Mouse (Mus musculus) regulatory T cell (primary cell): ENCODE data around the gene Gsto2.
"Not testable (repeated sequence)": the region's sequence is repeated elsewhere in the genome, so short reads cannot be mapped to it uniquely, and the experiment has no call there.

ENCODE experiments used
- in situ Hi-C: fragments of 300-600 bp; cut with MboI, MseI; formaldehyde crosslinking; loops from one replicate; pipeline ENCODE4 v1.15.1; 2025; ENCODE audit warnings: high pct_unique_total_duplicates

Gene Gsto2

DNA sequence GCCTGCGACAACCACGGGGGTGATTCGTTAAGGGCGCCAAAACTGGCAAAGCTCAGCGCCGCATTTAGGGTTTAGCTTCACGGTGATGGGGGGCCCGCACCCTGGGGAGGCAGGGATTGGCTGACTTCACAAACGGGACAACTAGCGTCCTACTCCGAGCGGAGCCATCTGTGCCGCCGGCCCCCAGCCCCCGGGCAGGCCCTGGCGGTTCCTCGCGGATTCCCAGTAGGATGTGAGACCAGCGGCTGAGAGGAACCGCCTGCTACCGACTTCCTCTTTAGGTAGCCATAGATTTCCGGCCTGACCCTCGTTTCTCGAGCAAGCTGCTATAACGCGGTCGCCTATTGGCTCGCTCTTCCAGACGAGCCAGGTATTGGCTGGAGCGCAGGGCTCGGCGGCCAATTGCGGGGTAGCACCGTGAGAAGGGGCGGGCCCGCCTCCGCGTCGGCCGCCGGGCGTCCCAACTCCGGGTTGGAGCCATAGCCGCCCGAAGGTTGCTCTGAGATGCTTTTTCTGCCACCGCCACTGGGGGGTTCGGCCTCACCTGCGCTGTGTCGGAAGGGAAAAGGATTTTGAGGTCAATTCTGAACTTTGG lies at the start of gene Gsto2:
TSS of gene Gsto2 (plus strand) at position 182 of the 595 bp plus-strand sequence.
- in situ Hi-C loops, result no loop called here

DNA sequence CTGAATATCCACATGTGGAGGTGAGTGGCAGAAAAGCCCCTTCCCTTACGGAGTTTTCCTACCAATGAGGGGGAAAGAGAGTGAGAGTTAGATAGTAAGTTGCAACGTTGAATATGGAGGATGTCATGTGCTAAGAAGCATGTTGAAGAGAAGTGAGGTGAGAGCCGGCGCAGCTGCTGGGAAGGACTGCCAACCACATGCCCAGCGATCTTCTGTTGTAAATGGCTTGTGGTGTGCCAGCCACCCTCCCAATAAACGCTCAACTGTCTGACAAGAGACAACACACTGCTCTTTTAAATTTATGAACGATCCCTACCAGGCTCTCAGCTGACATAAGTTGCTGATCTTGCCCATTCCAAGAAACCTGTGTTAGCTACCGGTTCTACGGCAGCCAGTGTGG lies 47.6 kb upstream of the Gsto2 start:
- in situ Hi-C loops, result no loop called here

DNA sequence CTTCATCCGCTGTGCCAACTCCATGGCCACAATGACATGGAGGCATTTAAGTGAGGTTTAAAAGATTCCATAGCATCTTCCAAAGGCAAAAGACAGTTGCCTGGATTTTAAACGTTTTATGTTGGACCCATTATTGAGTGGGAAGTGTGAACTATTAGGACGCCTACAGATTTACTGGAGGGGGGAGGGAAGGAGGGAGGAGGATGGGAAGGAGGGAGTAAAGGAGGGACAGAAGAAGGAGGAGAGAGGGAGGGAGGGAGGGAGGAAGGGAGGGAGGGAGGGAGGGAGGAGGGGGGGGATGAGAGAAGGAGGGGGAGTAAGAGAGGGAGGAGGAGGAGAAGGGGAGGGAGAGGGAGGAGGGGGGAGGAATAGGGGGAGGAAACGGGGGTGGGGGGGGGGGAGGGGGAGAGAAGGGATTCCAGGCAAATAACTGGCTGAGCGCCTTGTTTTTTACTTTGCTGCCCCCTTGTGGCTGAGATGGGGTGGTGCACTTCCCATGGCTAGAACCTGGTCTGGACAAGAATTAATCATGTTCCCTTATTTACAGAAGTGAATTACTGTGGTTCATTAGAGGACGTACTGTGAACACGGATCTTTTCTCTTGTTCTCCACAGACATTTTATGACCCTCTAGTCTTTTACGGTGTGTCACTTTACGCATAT lies 44.4 kb upstream of the Gsto2 start:
- in situ Hi-C loops, result loop anchor here (10.0 kb wide), 1 partner anchor 316 kb away; no protein-coding TSS in a partner anchor

DNA sequence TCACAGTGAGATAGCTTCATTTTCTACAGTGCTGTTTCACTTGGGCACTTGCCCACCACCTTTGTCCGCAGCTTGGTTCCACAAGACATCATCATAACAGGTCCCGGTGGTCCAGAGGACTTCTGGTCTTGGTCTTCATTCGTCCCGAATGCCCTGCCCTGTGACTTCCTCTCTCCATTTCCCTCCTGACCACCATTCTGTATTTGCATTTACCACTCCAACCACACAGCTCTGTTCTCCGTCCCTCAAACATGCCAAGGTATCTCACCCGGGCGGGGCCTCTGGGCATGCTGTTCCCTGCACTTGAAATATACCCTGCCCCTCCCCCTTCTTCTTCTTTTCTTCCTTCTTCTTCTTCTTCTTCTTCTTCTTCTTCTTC lies 43.9 kb upstream of the Gsto2 start:
- in situ Hi-C loops, result loop anchor here (10.0 kb wide), 1 partner anchor 317 kb away; no protein-coding TSS in a partner anchor

DNA sequence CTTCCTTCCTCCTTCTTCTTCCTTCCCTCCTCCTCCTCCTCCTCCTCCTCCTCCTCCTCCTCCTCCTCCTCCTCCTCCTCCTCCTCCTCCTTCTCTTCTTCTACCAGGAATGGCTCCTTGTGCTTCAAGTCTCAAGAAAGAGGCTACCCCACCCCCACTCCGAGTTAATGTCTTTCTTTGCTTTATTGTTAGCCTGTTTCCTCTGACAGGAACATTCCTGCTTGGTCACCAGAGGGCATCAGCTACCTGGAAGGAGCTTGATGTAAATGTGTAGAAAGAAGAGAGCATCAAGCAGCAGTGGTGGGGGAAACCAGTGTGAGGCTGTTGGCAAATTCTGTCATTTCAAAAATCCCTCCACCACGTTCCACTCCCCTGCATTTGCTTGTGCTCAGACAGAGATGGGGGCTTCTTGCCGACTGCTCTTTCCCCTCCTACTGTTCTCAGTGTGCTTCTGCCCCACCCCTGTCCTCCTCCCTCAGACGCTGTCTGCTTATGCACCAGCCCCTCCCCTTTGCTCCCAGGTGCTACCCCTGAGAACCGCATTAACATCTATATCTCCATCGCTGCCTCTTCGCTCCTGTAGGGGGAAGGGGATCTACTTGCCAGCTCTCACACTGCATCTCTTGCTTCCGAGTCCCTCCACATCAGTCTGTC lies 43.1 kb upstream of the Gsto2 start:
- in situ Hi-C loops, result loop anchor here (10.0 kb wide), 1 partner anchor 317 kb away; no protein-coding TSS in a partner anchor

DNA sequence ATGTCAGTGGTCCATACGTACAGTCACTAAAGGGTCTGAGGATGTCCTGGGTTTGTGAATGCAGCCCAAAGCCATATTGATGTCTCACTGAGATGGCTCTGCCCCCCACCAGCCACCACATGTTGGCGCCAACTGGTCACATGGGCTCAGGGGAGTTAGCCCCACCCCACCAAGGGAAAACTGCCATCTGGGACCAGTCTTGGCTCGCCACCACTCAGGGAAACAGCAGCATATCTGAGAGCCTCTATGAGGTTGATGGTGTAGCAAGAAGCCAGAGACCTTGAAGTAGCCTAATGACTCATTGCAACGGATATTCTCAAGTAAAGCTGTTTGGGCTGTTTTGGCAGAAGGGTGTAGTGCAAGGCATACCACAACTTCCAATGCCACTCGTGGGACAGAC lies 41.3 kb upstream of the Gsto2 start:
- in situ Hi-C loops, result loop anchor here (10.0 kb wide), 1 partner anchor 319 kb away; no protein-coding TSS in a partner anchor

DNA sequence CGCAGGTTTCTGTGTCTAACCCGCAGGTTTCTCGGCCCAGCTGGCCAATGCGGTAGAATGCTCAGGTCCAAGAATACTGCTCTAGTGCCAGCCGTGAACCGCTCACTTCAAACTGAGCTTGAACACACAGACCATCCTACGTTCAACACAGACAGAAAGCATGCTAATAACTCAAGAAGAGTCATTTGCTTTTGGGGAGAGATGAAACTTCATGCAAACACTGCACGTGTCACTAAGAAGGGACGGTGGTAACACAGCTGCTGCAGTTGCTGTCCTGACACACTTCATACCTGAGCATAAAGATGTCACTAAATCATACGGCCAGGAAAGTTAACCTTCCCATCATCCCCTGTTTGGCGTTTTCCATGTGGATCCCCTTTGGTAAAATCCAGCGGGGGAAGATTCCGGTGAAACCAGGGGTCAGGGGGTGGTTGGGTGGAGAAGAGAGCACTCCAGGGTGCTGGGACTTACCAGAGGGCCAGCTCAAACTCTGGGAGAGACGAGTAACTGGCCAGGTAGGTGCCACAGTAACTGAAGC lies 35.4 kb upstream of the Gsto2 start:
- in situ Hi-C loops, result loop anchor here (10.0 kb wide), 1 partner anchor 325 kb away; no protein-coding TSS in a partner anchor

DNA sequence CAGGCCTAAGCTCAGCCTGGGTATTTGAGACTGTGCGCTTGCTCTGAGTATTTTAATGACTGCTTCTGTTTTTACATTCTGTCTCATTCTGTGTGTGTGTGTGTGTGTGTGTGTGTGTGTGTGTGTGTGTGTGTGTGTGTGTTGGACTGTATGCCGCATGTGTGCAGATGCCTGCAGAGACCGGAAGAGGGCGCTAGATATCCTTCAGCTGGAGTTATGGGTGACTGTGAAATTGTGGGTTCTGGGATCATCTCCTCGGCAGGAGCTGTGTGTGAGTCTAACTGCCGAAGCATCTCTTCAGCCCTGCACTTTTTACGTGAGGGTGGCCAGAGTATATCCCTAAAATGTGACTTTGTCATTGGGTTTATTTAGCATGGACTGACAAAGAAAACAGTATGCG lies 34.2 kb upstream of the Gsto2 start:
- in situ Hi-C loops, result no loop called here

DNA sequence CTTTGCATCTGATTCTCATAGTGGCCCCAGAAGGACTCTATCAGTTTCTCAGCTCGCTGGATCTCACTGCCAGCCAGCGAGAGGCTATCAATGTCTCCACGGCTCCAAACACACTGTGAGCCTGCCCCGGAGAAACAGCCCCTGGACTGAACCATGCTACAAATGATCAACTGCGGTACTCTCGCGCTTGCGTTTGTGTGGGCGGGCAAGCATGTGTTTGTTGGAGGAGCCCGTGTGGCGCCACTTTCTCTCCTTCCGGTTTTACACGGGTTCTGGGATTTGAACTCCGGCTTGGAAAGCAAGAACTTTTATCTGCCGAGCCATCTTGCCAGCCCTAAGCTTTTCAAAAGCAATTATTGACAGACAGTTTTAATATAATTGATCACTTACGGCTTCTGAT lies 33.0 kb upstream of the Gsto2 start:
- in situ Hi-C loops, result no loop called here

DNA sequence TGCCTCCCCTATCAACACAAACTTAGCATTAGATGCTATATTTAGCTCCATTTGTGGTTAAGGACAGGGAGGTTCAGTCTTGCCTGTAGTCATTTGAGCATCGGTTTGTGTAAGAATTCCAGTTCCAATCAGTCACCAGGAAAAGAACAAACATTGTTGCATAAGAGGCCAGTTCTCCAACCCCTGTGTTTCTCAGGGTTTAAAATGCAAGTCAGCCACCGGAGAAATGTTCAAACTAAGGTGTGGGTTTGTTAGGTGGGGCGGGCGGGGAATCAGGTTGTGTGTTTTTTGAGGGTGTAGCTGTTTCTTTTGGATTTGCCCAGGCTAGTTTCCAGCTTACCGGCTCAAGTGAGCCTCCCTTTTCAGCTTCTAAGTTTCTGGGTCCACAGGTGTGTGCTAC lies 30.7 kb upstream of the Gsto2 start:
- in situ Hi-C loops, result no loop called here

DNA sequence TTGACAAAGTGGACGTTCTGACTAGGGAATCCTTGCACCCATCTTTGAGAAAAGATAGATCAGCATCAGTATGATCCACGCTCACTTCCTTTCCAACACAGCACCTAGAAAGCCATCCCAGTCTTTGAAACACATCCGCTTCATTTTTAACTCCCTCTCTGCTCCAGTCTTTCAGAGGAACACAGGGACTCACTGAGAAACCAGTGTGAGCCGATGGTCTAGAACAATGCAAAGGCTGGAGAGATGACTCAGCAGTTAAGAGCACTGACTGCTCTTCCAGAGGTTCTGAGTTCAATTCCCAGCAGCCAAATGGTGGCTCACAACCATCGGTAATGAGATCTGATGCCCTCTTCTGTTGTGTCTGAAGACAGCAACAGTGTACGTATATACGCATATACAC lies 29.6 kb upstream of the Gsto2 start:
- in situ Hi-C loops, result no loop called here

DNA sequence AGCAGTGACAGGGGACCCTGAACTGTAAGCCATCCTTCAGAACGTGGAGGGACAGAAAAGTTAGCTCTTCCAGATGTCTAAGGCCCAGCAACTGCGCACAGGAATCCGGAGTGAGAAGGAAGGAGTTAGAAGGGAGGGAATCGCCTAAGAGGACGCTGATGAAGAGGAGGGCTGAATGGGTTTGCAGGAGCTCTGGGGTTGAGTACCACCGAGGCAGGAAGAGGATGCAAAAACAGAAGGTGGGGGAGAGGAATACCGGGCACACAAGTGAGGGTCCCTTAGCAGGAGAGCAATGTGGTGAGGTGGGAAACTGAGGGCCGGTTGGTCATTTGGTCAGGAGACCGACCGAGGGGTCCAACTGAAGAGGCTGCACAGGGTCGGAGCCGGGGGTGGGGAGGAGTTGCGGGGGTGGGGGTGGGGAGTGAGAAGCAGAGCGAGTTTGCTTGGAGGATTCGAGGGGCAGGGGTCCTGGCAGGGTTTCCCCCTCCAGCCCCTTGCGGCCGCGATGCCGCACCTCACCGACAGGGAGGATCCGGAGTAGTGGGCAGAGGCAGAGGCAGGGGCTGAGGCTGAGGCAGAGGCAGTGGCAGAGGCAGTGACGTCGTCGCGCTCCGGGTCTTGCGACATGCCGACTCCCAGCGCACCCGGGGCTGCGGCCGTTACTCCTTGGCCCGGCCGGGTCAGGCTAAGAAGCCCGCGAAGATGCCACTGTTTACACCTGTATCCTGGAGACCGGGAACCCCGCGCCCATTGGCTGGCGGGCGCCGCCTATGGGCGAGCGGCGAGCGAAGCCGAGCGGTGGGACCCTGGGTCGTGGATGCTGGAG lies 28.4 kb upstream of the Gsto2 start:
- in situ Hi-C loops, result no loop called here

DNA sequence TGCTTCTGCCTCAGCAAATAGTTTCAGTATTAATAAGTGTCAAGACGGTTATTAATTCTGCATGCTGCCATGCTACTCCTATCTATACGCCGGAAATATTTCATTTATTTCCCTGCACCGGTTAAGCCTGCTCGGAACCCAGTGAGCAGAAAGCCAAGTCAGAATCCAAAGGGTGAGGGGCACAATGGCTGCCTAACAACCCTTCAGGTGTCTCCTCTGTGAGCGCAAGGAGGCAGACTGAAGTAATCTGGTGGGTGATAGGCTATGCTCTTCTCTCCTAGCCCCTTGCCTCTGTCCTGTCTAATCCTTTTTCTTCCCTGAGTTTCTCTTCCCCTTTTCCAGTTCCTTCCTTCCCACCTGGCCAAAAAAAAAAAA lies 27.8 kb upstream of the Gsto2 start:
- in situ Hi-C loops, result no loop called here

DNA sequence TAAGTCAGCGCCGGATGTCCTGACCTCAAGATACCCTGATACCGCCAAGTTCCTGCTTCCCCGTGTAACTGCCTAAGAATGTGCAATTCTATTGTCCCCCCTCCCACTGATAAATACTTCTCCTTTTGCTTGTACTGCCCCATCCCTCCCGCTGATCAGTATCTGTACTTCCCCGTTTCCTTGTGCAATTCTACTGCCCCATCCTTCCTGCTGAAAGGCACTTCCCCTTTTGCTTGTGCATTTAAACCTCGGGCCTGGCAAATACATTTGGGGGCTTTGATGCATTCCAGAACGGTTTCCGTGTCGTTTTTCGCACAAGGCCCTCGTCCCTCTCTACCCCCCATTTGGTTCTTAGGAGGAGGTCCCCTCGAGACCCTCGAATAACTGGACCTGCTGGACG lies 24.1 kb upstream of the Gsto2 start:
- in situ Hi-C loops, result not testable (repeated sequence)

DNA sequence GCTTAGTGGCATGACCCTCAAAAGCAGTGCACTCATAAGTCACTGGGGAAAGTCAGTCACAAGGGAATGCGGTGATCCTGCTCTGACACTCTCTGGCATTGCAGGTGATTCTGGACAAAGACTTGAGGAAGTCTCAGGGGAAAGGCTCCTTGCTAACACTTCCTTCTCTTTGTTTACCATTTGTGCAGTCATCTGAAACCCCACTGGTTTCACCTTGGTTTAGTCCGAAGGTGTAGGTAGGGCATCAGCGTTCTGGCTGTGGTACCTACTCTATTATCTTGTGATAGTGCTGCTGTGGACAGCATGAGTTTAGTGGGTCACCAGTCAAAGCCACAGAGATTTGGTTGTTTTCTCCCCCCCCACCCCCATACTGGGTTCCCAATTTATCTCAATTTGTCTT lies 15.6 kb upstream of the Gsto2 start:
- in situ Hi-C loops, result no loop called here

DNA sequence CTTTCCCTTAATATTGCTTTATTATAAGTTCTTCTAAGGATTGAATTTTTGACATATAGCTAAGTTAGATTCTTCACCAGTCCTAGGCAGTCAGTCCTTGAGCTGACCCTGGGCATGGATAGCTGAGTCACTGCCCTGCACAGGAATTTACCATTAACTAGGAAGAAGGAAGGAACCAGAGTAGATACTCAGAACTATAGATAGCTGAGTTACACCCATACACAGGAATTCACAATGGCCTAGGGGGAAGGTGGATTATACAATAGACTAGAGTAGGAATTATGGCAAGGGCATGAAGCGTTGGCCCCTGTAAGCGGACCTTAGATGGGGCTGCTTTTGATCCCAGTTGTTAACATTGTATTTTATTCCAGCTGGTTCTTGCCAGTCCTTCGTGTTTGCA lies 13.2 kb upstream of the Gsto2 start:
- in situ Hi-C loops, result not testable (repeated sequence)

DNA sequence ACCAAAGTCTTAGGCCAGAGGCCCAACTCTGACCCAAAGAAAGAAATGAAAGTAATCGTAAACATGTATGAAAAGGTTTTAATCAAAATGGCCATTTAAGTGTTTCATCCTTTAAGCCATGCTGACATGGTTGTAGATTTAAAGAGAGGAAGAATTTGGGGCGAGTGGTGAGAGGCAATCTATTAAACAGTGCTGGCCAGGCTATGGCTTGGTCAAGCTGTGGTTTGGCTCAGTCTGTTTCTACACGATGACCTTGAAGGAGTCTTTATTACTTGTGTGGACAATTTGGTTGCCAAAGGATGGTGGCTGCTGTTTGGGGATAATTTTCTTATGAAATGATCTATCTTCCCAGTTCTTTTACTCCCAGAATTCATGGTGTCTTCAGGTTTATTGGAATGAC lies 12.3 kb upstream of the Gsto2 start:
- in situ Hi-C loops, result no loop called here

DNA sequence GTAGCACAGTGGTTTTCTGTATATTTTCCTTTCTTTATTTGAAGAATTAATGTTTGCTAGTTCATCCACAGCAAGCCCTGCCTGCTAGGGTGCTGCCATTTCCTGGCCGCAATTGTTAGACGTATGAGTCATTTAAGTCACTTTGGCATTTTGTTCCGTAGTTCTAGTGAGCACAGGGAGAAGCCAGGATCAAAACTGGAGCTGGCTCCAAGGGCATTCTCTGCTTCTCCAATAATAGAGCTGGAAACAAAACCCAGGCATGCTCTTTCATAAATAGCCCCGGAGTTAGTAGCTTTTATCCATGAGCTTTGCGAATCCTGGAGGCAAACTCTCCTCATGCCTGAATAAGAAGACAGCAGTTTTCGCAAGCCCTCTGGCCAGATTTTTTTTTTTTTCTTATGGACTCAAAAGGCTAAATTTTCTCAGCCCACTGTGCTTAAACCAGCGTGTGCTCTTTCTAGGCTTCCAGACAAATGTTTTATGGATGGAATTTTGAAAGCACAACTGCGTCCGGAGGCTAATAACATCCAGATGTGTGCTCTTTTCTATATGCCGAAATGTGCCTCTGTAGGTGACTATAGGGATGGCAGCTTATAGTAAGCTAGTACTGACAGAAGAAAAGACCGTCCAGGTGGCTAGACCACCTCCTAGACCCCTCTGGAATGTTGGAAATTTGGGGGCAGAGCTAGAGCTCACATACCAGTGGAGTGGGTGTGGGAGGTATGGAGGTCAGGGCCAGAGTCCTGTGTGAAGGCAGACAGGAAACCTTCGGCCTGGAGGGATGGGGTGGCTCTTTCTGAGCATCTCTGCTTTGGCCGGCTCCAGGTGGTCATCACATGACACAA lies 11.2 kb upstream of the Gsto2 start:
- in situ Hi-C loops, result no loop called here

DNA sequence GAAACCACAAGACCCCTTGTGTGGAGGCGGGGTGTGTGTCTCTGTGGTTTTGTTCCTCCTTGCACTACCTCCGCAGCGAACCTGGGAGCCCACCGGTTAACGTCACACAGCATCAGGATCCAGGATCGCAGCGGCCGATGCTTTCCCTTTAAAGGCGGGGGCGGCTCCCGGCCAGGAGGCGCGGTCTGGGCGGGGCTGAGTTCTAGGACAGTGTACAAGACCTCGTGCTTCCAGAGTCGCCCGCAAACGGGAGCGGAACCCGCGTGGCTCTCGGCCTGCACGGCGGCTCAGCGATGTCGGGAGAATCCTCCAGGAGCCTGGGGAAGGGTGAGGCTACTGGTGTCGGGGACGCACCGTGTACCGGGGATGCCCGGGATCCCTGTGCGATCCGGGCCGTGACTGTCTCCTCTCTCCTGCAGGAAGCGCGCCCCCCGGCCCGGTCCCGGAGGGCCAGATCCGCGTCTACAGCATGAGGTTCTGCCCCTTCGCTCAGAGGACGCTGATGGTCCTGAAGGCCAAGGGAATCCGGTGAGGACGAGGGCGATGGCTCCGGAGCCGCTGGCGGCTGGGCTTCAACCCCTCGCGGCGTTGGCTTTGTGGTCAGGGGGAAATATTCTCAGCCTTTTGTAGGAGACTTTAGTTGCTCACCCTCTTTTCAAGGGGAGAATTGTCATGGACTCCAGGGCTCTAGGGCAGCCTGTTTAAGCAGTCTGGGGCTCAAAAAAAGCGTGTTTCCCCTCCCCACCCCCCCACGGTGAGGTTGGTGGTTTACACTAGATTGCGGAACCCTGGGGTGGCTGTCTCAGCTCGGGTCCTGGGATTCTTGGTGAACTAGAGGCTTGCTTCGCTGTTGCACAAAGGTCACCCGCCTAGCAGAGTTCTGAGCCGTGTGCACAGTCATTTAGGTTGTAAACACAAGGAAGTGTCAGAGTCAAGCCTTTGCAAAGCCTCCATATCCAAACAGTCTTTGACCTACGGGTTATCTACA lies 10.2 kb upstream of the Gsto2 start, which contains the start of gene Gsto1:
TSS of gene Gsto1 (plus strand) at position 175 of the 988 bp plus-strand sequence.
- in situ Hi-C loops, result no loop called here
